Mouse (Mus musculus) A20 (cell line): ENCODE data around the gene Mical1.

Experiments used
- DNase-seq: peaks from one replicate; pipeline ENCODE4 v3.0.0-alpha.2; 2011; ENCODE audit warnings: low read depth, low spot score

The Mical1 gene

GRCm38 (mm10) chr10:41477278-41478181, 1.4 kb downstream of the Mical1 start:
- peak; percentile 71 for DNase-seq

DNA sequence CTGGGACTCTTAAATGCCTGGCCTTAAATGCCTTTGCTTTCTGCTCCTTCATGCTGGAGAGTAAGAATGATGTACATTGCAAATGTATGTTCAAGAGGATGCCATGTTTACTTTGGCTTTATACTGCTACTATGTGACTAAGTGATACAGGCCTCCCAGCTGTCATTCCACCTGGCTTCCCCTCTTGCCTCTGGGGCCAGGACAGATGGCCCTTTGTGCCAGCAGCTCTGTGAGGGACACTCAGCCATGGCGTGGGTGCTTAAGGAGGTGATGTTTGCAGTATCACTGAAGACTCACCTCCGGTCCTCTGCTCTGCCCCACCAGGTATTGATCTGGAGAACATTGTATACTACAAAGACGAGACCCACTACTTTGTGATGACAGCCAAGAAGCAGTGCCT, 3.8 kb downstream of the Mical1 start:
- no peak for DNase-seq

- no peak for DNase-seq
Measured at GRCm38 (mm10) chr10:41480938-41481880, 5.1 kb downstream of the Mical1 start.

DNA sequence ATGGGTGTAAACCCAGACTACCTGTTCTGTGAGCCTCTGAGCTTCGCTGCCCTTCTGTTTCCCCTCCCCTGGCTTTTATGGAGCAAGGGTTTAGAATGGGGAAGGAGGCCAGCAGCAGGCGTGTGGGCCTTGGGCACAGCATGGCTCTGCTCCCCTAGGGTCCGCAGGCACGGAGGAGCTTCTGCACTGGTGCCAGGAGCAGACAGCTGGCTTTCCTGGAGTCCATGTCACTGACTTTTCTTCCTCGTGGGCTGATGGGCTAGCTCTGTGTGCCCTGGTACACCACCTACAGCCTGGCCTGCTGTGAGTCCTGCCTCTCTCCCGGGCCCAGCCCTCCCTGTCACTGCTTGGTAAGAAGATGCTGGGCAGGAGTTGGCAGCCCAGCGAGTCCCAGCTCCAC, 6.3 kb downstream of the Mical1 start:
- no peak for DNase-seq

- no peak for DNase-seq
Measured at GRCm38 (mm10) chr10:41485778-41486177, 9.7 kb downstream of the Mical1 start.

DNA sequence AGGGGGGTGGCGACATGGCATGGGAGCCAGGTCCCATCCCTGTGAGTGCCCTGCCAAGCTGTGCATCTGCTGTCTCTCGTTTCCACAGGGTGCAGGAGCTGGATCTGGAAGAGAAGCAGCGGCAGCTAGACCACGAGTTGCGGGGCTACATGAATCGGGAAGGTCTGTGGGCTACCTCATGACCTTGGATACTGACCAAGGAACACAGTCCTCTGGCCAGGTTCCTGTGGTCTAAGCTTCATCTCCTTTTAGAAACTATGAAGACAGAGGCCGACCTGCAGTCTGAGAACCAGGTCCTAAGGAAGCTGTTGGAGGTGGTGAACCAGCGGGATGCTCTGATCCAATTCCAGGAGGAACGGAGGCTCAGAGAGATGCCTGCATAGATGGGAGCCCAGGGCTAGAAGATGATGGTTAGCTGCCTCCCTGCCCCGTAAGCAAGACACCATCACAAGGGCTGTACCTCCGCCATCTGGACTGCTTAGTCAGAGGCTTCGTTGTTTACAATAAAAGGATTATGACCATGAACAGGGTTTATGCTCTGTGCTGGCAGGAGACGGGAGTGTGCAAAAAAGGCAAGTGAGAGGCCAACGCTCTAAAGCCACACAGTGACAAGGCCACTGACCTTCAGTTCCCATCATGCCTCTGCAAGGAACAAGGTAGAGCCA, 10.5 kb downstream of the Mical1 start:
- DNase-seq = no peak

GRCm38 (mm10) chr10:41488877-41489276, 12.8 kb downstream of the Mical1 start:
- DNase-seq = peak; percentile 12

- DNase-seq = no peak
Measured at GRCm38 (mm10) chr10:41489294-41489693, 13.2 kb downstream of the Mical1 start.

DNA sequence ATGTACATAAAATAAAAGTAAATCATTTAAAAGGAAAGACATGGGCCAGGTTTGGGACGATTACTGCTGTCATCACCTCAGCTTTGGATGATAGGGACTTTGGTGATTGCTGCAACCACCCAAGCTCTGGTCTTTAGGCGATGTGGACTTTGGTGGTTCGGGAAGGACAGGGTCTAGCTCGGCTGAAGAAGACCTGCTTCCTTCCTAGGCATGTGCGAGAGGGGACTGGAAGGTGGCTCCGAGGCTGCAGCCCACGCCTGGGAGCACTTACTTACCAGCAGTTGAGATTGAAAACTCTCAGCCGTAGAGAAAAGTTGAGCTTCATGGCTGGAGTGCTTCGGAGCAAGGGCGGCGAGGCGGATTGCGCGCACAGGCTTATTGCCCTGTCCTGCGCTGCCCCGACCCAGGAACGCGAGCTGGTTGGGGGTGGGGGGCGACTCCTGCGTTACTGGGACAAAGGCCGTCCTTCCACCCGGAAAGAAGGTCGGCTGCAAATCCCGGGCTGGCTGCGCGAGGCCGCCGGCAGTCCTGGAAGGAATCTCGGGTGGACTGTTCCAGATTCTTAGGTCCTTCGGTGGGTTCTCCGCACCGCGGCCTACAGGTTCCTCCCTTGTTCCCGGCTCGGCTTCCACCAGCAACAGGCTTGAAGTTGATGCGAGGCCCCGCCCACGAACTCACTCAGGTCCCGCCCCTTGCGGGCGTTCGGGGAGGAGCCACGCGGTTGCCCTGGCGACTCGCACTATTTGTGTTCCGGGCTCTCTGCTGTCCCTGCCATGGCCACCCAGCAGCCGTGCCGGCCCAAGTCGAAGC, 13.8 kb downstream of the Mical1 start, which contains the start of the genes Smpd2 and Ppil6:
Smpd2 (minus strand) TSS at position 662 of the 810 bp plus-strand sequence.
Ppil6 (plus strand) TSS at position 732 of the 810 bp plus-strand sequence.
- peak; percentile 93 for DNase-seq

DNA sequence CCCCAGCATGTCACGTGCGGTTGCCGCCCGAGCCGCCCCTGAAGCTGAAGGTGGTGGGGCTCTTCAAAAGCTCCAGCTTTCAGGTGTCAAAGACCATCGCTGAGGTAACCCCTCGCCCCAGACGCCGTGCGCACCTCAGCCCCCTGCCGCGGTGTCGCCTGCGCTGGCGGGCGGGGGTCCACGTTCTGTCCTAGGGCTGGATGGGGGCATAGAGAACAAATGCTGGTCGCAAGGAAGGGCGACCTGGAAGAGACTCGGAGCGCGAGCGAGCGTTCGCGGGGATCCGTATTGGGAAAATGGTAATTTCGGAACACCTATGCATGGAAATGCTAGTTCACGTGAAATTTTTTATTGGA, 14.4 kb downstream of the Mical1 start:
- no peak for DNase-seq

DNA sequence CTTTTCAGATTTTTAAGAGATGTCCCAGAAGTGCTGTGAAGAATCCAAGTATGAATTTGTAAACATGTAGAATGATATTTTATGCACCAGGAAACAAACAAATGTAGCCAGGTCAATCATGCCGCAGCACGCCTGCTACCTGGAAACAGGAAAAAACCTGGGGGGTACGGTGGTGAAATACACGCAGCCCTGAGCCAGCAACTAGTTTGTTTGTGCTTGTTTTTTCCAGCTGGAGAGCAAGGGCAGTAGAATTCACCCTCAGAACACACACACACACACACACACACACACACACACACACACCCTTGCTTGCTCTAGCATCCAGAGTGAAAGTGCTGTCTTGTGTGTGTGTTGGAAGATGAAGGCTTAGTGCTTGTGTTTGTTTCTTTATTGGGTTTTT, 15.0 kb downstream of the Mical1 start:
- DNase-seq = peak; percentile 52

- no peak for DNase-seq
Measured at GRCm38 (mm10) chr10:41500941-41501340, 24.8 kb downstream of the Mical1 start.

DNA sequence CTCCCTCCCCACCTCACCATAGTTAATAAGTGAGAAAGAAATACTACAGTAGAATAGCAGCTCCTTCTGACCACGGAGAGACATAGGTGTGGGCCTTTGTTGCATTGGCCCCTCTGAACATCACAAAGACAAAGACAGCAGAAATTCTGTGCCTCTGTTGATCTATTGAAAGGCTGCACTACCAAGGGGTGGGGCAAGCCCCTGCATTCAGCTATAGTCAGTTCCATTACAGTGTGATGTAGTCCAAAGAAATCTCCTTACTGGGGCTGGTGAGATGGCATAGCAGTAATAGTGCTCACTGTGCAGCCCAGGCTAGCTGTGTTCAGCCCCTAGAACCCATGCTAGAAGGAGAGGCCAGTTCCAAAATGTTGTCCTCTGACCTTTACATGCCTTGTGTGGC, 28.9 kb downstream of the Mical1 start:
- no peak for DNase-seq

- DNase-seq = peak; percentile 77
Measured at GRCm38 (mm10) chr10:41505446-41505845, 29.3 kb downstream of the Mical1 start.

- peak; percentile 47 for DNase-seq
Measured at GRCm38 (mm10) chr10:41509160-41509559, 33.0 kb downstream of the Mical1 start.

DNA sequence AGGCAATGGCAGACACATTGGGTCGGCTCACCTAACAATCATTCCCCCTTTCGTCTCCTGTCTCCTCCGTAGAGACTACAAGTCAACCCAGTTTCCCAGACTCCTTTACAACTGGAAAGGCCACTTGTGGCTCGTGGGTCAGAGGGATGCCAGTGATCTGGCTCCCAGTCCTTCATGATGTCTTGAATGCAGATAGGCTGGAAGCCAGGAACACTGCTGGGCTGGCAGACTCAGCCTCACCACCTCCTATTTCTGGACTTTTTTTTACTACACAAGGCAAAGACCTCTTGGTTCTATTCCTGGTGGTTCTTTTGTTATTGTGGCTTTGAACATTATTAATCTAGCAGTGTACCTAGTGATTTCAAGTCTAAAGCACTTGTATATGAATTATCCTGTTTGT, 38.2 kb downstream of the Mical1 start:
- no peak for DNase-seq

- no peak for DNase-seq
Measured at GRCm38 (mm10) chr10:41514921-41515320, 38.8 kb downstream of the Mical1 start.

DNA sequence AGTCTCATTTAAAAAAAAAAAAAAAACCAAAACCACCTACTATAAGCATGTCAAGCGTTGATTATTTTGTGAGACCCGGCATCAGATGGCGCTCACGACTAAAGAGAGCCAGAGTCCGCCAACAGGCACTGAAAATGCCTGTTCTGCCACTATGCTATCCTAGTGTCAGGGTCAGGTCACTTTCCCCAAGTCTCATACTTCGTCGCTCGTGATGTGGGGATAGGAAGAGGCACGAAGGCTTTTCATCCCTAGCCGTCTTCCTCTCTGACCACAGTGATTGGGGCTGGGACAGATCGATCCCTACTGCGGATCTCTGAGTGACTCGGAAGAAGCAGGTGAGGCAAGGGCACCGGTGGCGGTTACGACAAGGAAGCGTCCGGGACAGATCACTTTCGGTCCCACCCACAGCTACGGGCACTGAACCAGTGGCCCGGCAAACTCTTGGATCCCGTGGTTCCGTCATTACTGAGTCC, 42.4 kb downstream of the Mical1 start:
- peak; percentile 97 for DNase-seq

DNA sequence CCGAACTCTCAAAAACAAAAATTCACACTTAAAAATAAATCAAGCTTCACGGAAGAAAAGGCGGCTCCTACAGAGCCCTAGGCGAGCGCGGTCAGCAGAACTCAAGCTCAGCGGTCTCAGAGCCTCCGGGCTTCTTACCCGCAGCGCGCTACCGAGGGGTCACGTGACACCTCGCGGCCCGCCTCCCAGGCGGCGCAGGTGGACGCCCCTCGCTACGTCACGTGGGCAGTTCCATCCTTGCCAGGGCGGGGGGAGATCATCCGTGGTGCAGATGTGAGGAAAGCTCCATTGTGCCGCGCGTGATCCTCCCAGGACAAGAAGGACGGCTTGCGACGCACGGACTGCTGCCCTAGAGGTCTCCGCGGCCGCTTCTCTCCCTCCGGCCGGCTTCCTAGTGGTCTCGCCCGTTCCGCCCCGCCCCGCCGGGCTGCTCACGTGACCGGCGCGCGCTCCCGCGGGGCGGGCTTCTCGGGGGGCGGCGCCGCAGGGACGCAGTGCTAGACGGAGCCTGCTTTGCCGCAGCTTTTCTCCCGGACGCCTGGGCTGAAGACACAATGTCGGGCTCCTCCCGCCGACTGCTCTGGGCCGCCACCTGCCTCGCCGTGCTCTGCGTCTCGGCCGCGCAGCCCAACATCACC, 43.0 kb downstream of the Mical1 start, which contains the start of gene Cd164:
Cd164 (plus strand) TSS at position 434 of the 638 bp plus-strand sequence.
- peak; percentile 97 for DNase-seq
